Mouse (Mus musculus) neural tube, embryonic 12.5 days (tissue): ENCODE results near the gene Hjurp. TPM values are rescaled to one million over a fixed set of nuclear protein-coding genes. Genes with fewer than 3 reads are reported as not detected.
A peak's percentile ranks its signal among the peaks of the same experiment; 100 is the strongest.

ENCODE experiments used
- ATAC-seq: fragments of 200-750 bp; cut with Nextera tagmentation; 2 replicates; pipeline ENCODE4 v1.8.0; 2017; ENCODE audit warnings: low read depth, mild to moderate bottlenecking, moderate TSS enrichment, moderate library complexity; ENCODE audit not compliant: low FRiP score
- H3K27ac ChIP-seq: fragments of 300-500 bp; sonication (generic); 2 replicates; pipeline ENCODE4 v1.5.1; 2016
- H3K27me3 ChIP-seq: fragments of 300-500 bp; sonication (generic); replicated peaks from 2 replicates; pipeline ENCODE4 v1.6.1; 2016; ENCODE audit warnings: mild to moderate bottlenecking
- H3K36me3 ChIP-seq: fragments of 300-500 bp; sonication (generic); 2 replicates; pipeline ENCODE4 v1.6.1; 2016; ENCODE audit warnings: mild to moderate bottlenecking
- H3K4me1 ChIP-seq: fragments of 300-500 bp; sonication (generic); 2 replicates; pipeline ENCODE4 v1.6.1; 2016
- H3K4me2 ChIP-seq: fragments of 300-500 bp; sonication (generic); replicated peaks from 2 replicates; pipeline ENCODE4 v1.6.1; 2016; ENCODE audit warnings: mild to moderate bottlenecking
- H3K4me3 ChIP-seq: fragments of 300-500 bp; sonication (generic); 2 replicates; pipeline ENCODE4 v1.5.1; 2016
- H3K9ac ChIP-seq: fragments of 300-500 bp; sonication (generic); 2 replicates; pipeline ENCODE4 v1.6.1; 2016; ENCODE audit warnings: mild to moderate bottlenecking
- H3K9me3 ChIP-seq: fragments of 300-500 bp; sonication (generic); 2 replicates; pipeline ENCODE4 v1.6.1; 2016; ENCODE audit warnings: mild to moderate bottlenecking
- WGBS: fragments of 180-500 bp; shearing (Covaris S2); methylation state at CpG from one replicate; pipeline ENCODE4 v1.1.7; 2016; 5-methylcytosine and 5-hydroxymethylcytosine counted together
- polyA plus RNA-seq: library from polyadenylated mRNA; unstranded; fragments of >200 nt; fragmentation: Nextera tagmentation; extraction: Ambion mirVana; gene quantifications from 2 replicates; pipeline ENCODE4 v1.2.1, GENCODE M21; 2016

Gene Hjurp
- polyA plus RNA-seq, 1 experiment from 2014 or later = 135 TPM

GRCm38 (mm10) chr1:88262255-88262654 is 15.2 kb downstream of the Hjurp start:
- Histone ChIP-seq H3K9ac (no peak overlapping the region), H3K27me3 (no peaks in the 10 kb centered on the region), H3K4me3 (no peak overlapping the region), H3K9me3 (peaks cover 57% of the 10 kb centered on the region), H3K4me2 (no peak overlapping the region), H3K36me3 (peaks cover 80% of the 10 kb centered on the region), H3K27ac (no peak overlapping the region), H3K4me1 (0 out of 2 replicates have a peak, but pooled peaks cover 4% of the 10 kb centered on the region)
- WGBS = 87% methylated on average over 4 of the region's 4 CpGs
- ATAC-seq = no peak

- no peak overlapping the region for H3K4me3 ChIP-seq
- peaks cover 60% of the 10 kb centered on the region for H3K9me3 ChIP-seq
- 89% methylated on average over 7 of the region's 7 CpGs for WGBS
- H3K4me2 ChIP-seq = no peak overlapping the region
- H3K36me3 ChIP-seq = peaks cover 75% of the 10 kb centered on the region
- 0 out of 2 replicates have a peak, but pooled peaks cover 4% of the 10 kb centered on the region for H3K4me1 ChIP-seq
- H3K27ac ChIP-seq = no peak overlapping the region
- no peaks in the 10 kb centered on the region for H3K27me3 ChIP-seq
- no peak overlapping the region for H3K9ac ChIP-seq
- ATAC-seq = no peak
Measured at GRCm38 (mm10) chr1:88261706-88262105, 15.7 kb downstream of the Hjurp start.

GRCm38 (mm10) chr1:88260604-88261377 is 16.6 kb downstream of the Hjurp start:
- Histone ChIP-seq H3K9me3 (peaks cover 61% of the 10 kb centered on the region), H3K36me3 (peaks cover 66% of the 10 kb centered on the region), H3K4me1 (0 out of 2 replicates have a peak, but pooled peaks cover 4% of the 10 kb centered on the region), H3K4me3 (no peak overlapping the region), H3K27ac (no peak overlapping the region), H3K4me2 (no peak overlapping the region), H3K27me3 (no peaks in the 10 kb centered on the region), H3K9ac (no peak overlapping the region)
- no peak for ATAC-seq
- WGBS = 83% methylated on average over 10 of the region's 10 CpGs

GRCm38 (mm10) chr1:88260114-88260513 is 17.3 kb downstream of the Hjurp start:
- H3K4me2 ChIP-seq = no peak overlapping the region
- 84% methylated on average over 6 of the region's 6 CpGs for WGBS
- ATAC-seq = 0 out of 2 replicates have a peak, but pooled peaks have one; percentile 1
- no peak overlapping the region for H3K4me3 ChIP-seq
- H3K27ac ChIP-seq = no peak overlapping the region
- peaks cover 59% of the 10 kb centered on the region for H3K36me3 ChIP-seq
- no peaks in the 10 kb centered on the region for H3K27me3 ChIP-seq
- H3K9ac ChIP-seq = no peak overlapping the region
- H3K9me3 ChIP-seq = peaks cover 62% of the 10 kb centered on the region
- H3K4me1 ChIP-seq = 0 out of 2 replicates have a peak, but pooled peaks cover 4% of the 10 kb centered on the region

- H3K27ac ChIP-seq = no peak overlapping the region
- no peak overlapping the region for H3K9ac ChIP-seq
- ATAC-seq = peak; percentile 5
- 76% methylated on average over 4 of the region's 4 CpGs for WGBS
- peaks cover 54% of the 10 kb centered on the region for H3K36me3 ChIP-seq
- H3K9me3 ChIP-seq = peaks cover 62% of the 10 kb centered on the region
- H3K4me3 ChIP-seq = no peak overlapping the region
- no peak overlapping the region for H3K4me2 ChIP-seq
- 0 out of 2 replicates have a peak, but pooled peaks cover 4% of the 10 kb centered on the region for H3K4me1 ChIP-seq
- H3K27me3 ChIP-seq = no peaks in the 10 kb centered on the region
Measured at GRCm38 (mm10) chr1:88259643-88260024, 17.8 kb downstream of the Hjurp start.

- H3K9me3 ChIP-seq = peaks cover 65% of the 10 kb centered on the region
- H3K36me3 ChIP-seq = peaks cover 48% of the 10 kb centered on the region
- ATAC-seq = peak; percentile 2
- H3K9ac ChIP-seq = no peak overlapping the region
- H3K4me2 ChIP-seq = no peak overlapping the region
- WGBS = 78% methylated on average over 8 of the region's 8 CpGs
- no peaks in the 10 kb centered on the region for H3K27me3 ChIP-seq
- no peak overlapping the region for H3K4me3 ChIP-seq
- H3K4me1 ChIP-seq = 0 out of 2 replicates have a peak, but pooled peaks cover 4% of the 10 kb centered on the region
- H3K27ac ChIP-seq = no peak overlapping the region
Measured at GRCm38 (mm10) chr1:88258881-88259642, 18.4 kb downstream of the Hjurp start.

- H3K27me3 ChIP-seq = no peaks in the 10 kb centered on the region
- 71% methylated on average over 6 of the region's 6 CpGs for WGBS
- no peak overlapping the region for H3K4me3 ChIP-seq
- ATAC-seq = no peak
- 0 out of 2 replicates have a peak, but pooled peaks cover 4% of the 10 kb centered on the region for H3K4me1 ChIP-seq
- peaks cover 67% of the 10 kb centered on the region for H3K9me3 ChIP-seq
- H3K36me3 ChIP-seq = peaks cover 41% of the 10 kb centered on the region
- no peak overlapping the region for H3K27ac ChIP-seq
- H3K4me2 ChIP-seq = no peak overlapping the region
- no peak overlapping the region for H3K9ac ChIP-seq
Measured at GRCm38 (mm10) chr1:88258361-88258760, 19.1 kb downstream of the Hjurp start.

GRCm38 (mm10) chr1:88257681-88258080 is 19.8 kb downstream of the Hjurp start:
- H3K9ac ChIP-seq = no peak overlapping the region
- H3K36me3 ChIP-seq = peaks cover 35% of the 10 kb centered on the region
- H3K27ac ChIP-seq = no peak overlapping the region
- H3K4me2 ChIP-seq = no peak overlapping the region
- no peak for ATAC-seq
- H3K27me3 ChIP-seq = no peaks in the 10 kb centered on the region
- WGBS = 79% methylated on average over 6 of the region's 6 CpGs
- H3K9me3 ChIP-seq = peaks cover 73% of the 10 kb centered on the region
- H3K4me1 ChIP-seq = 0 out of 2 replicates have a peak, but pooled peaks cover 4% of the 10 kb centered on the region
- H3K4me3 ChIP-seq = no peak overlapping the region

GRCm38 (mm10) chr1:88256886-88257663 is 20.4 kb downstream of the Hjurp start:
- WGBS = 80% methylated on average over 10 of the region's 10 CpGs
- H3K27ac ChIP-seq = no peak overlapping the region
- peaks cover 29% of the 10 kb centered on the region for H3K36me3 ChIP-seq
- H3K9ac ChIP-seq = no peak overlapping the region
- ATAC-seq = no peak
- 0 out of 2 replicates have a peak, but pooled peaks cover 4% of the 10 kb centered on the region for H3K4me1 ChIP-seq
- H3K4me3 ChIP-seq = no peak overlapping the region
- peaks cover 79% of the 10 kb centered on the region for H3K9me3 ChIP-seq
- H3K27me3 ChIP-seq = no peaks in the 10 kb centered on the region
- no peak overlapping the region for H3K4me2 ChIP-seq

- Histone ChIP-seq H3K9me3 (peaks cover 81% of the 10 kb centered on the region), H3K36me3 (peaks cover 20% of the 10 kb centered on the region), H3K4me1 (0 out of 2 replicates have a peak, but pooled peaks cover 4% of the 10 kb centered on the region), H3K4me3 (no peak overlapping the region), H3K4me2 (no peak overlapping the region), H3K27ac (no peak overlapping the region), H3K27me3 (no peaks in the 10 kb centered on the region), H3K9ac (no peak overlapping the region)
- ATAC-seq = no peak
- WGBS = 80% methylated on average over 13 of the region's 13 CpGs
Measured at GRCm38 (mm10) chr1:88255989-88256754, 21.3 kb downstream of the Hjurp start.

- Histone ChIP-seq H3K4me3 (no peak overlapping the region), H3K9ac (no peak overlapping the region), H3K9me3 (peaks cover 88% of the 10 kb centered on the region), H3K4me1 (0 out of 2 replicates have a peak, but pooled peaks cover 4% of the 10 kb centered on the region), H3K27me3 (no peaks in the 10 kb centered on the region), H3K27ac (no peak overlapping the region), H3K4me2 (no peak overlapping the region), H3K36me3 (peaks cover 14% of the 10 kb centered on the region)
- no peak for ATAC-seq
- 53% methylated on average over 2 of the region's 2 CpGs for WGBS
Measured at GRCm38 (mm10) chr1:88255466-88255857, 22.0 kb downstream of the Hjurp start.
